Mouse (Mus musculus): ENCODE results near the gene S1pr3. TPM values are rescaled to one million over a fixed set of nuclear protein-coding genes. Genes with fewer than 3 reads are reported as not detected.

The S1pr3 gene
- total RNA-seq, 1 experiment, result 1.2 TPM

- Histone ChIP-seq H3K9me3 (ENCODE audit: control insufficient read depth, insufficient read depth, low read depth, low read length) (no peaks in the 10 kb centered on the region), H3K9ac (ENCODE audit: insufficient read depth, low read depth, low read length, poor library complexity, severe bottlenecking) (no peak overlapping the region), H3K4me3 (ENCODE audit: insufficient read depth in 1 of 2, low read depth in 1 of 2, low read length in 2 of 2, poor library complexity in 1 of 2, severe bottlenecking in 1 of 2) (no peak overlapping the region), H3K4me1 (ENCODE audit: control insufficient read depth in 2 of 2, insufficient read depth in 2 of 2, low read length in 2 of 2, poor library complexity in 1 of 2) (no peaks in the 10 kb centered on the region), H3K36me3 (ENCODE audit: control insufficient read depth, insufficient read depth, low read length, poor library complexity, severe bottlenecking) (no peaks in the 10 kb centered on the region), H3K27ac (ENCODE audit: insufficient read depth, low read depth, low read length, poor library complexity, severe bottlenecking) (no peak overlapping the region)
- DNase-seq (ENCODE audit: low read depth, low spot score), result no peak
- TF ChIP-seq ZNF384 (IDR thresholded peaks at IDR 0.05; ENCODE audit: low read depth, low read length) (no peak), CHD2 (IDR thresholded peaks at IDR 0.05; ENCODE audit: low read depth, low read length) (no peak), MAFK (IDR thresholded peaks at IDR 0.05; ENCODE audit: insufficient read depth, low read depth, low read length) (no peak), HCFC1 (IDR thresholded peaks at IDR 0.05; ENCODE audit: borderline replicate concordance, insufficient read depth, low read length) (no peak), ZC3H11A (IDR thresholded peaks at IDR 0.05; ENCODE audit: borderline replicate concordance, low read depth, low read length) (no peak)
- in situ Hi-C loops (cut with MboI; ENCODE audit: low sequenced_read_pairs in 2 of 2, unreplicated experiment in 2 of 2), result no loop called here
These were observed 34.5 kb downstream of the S1pr3 start for GRCm38 (mm10) chr13:51442922-51443321.

- no peak for DNase-seq (ENCODE audit: low read depth, low spot score)
- no peaks in the 10 kb centered on the region for H3K36me3 ChIP-seq (ENCODE audit: control insufficient read depth, insufficient read depth, low read length, poor library complexity, severe bottlenecking)
- in situ Hi-C loops (cut with MboI; ENCODE audit: low sequenced_read_pairs in 2 of 2, unreplicated experiment in 2 of 2), result no loop called here
- H3K27ac ChIP-seq (ENCODE audit: insufficient read depth, low read depth, low read length, poor library complexity, severe bottlenecking), result no peak overlapping the region
- no peak overlapping the region for H3K9ac ChIP-seq (ENCODE audit: insufficient read depth, low read depth, low read length, poor library complexity, severe bottlenecking)
- H3K9me3 ChIP-seq (ENCODE audit: control insufficient read depth, insufficient read depth, low read depth, low read length), result no peaks in the 10 kb centered on the region
- no peak overlapping the region for H3K4me3 ChIP-seq (ENCODE audit: insufficient read depth in 1 of 2, low read depth in 1 of 2, low read length in 2 of 2, poor library complexity in 1 of 2, severe bottlenecking in 1 of 2)
- TF ChIP-seq HCFC1 (IDR thresholded peaks at IDR 0.05; ENCODE audit: borderline replicate concordance, insufficient read depth, low read length) (no peak), MAFK (IDR thresholded peaks at IDR 0.05; ENCODE audit: insufficient read depth, low read depth, low read length) (no peak), CHD2 (IDR thresholded peaks at IDR 0.05; ENCODE audit: low read depth, low read length) (no peak)
- H3K4me1 ChIP-seq (ENCODE audit: control insufficient read depth in 2 of 2, insufficient read depth in 2 of 2, low read length in 2 of 2, poor library complexity in 1 of 2), result no peaks in the 10 kb centered on the region
These were observed 38.1 kb downstream of the S1pr3 start for GRCm38 (mm10) chr13:51446550-51446949.

- Histone ChIP-seq H3K36me3 (ENCODE audit: control insufficient read depth, insufficient read depth, low read length, poor library complexity, severe bottlenecking) (no peaks in the 10 kb centered on the region), H3K4me3 (ENCODE audit: insufficient read depth in 1 of 2, low read depth in 1 of 2, low read length in 2 of 2, poor library complexity in 1 of 2, severe bottlenecking in 1 of 2) (no peak overlapping the region), H3K27ac (ENCODE audit: insufficient read depth, low read depth, low read length, poor library complexity, severe bottlenecking) (no peak overlapping the region), H3K9ac (ENCODE audit: insufficient read depth, low read depth, low read length, poor library complexity, severe bottlenecking) (no peak overlapping the region), H3K9me3 (ENCODE audit: control insufficient read depth, insufficient read depth, low read depth, low read length) (no peaks in the 10 kb centered on the region), H3K4me1 (ENCODE audit: control insufficient read depth in 2 of 2, insufficient read depth in 2 of 2, low read length in 2 of 2, poor library complexity in 1 of 2) (no peaks in the 10 kb centered on the region)
- in situ Hi-C loops (cut with MboI; ENCODE audit: low sequenced_read_pairs in 2 of 2, unreplicated experiment in 2 of 2), result no loop called here
- TF ChIP-seq HCFC1 (IDR thresholded peaks at IDR 0.05; ENCODE audit: borderline replicate concordance, insufficient read depth, low read length) (no peak), MAFK (IDR thresholded peaks at IDR 0.05; ENCODE audit: insufficient read depth, low read depth, low read length) (no peak), ZNF384 (IDR thresholded peaks at IDR 0.05; ENCODE audit: low read depth, low read length) (no peak), CHD2 (IDR thresholded peaks at IDR 0.05; ENCODE audit: low read depth, low read length) (no peak), ZC3H11A (IDR thresholded peaks at IDR 0.05; ENCODE audit: borderline replicate concordance, low read depth, low read length) (no peak)
- DNase-seq (ENCODE audit: low read depth, low spot score), result no peak
These were observed 47.9 kb downstream of the S1pr3 start for GRCm38 (mm10) chr13:51456190-51456878.

GRCm38 (mm10) chr13:51464294-51464693 lies 55.9 kb downstream of the S1pr3 start:
- Histone ChIP-seq H3K9me3 (ENCODE audit: control insufficient read depth, insufficient read depth, low read depth, low read length) (no peaks in the 10 kb centered on the region), H3K27ac (ENCODE audit: insufficient read depth, low read depth, low read length, poor library complexity, severe bottlenecking) (no peak overlapping the region), H3K4me1 (ENCODE audit: control insufficient read depth in 2 of 2, insufficient read depth in 2 of 2, low read length in 2 of 2, poor library complexity in 1 of 2) (no peaks in the 10 kb centered on the region), H3K9ac (ENCODE audit: insufficient read depth, low read depth, low read length, poor library complexity, severe bottlenecking) (no peak overlapping the region), H3K36me3 (ENCODE audit: control insufficient read depth, insufficient read depth, low read length, poor library complexity, severe bottlenecking) (no peaks in the 10 kb centered on the region), H3K4me3 (ENCODE audit: insufficient read depth in 1 of 2, low read depth in 1 of 2, low read length in 2 of 2, poor library complexity in 1 of 2, severe bottlenecking in 1 of 2) (no peak overlapping the region)
- no peak for DNase-seq (ENCODE audit: low read depth, low spot score)
- in situ Hi-C loops (cut with MboI; ENCODE audit: low sequenced_read_pairs in 2 of 2, unreplicated experiment in 2 of 2), result no loop called here
- no peak for TF ChIP-seq ZNF384 (IDR thresholded peaks at IDR 0.05; ENCODE audit: low read depth, low read length)
- no peak for TF ChIP-seq MAFK (IDR thresholded peaks at IDR 0.05; ENCODE audit: insufficient read depth, low read depth, low read length)
- TF ChIP-seq HCFC1 (IDR thresholded peaks at IDR 0.05; ENCODE audit: borderline replicate concordance, insufficient read depth, low read length), result no peak
- no peak for TF ChIP-seq CHD2 (IDR thresholded peaks at IDR 0.05; ENCODE audit: low read depth, low read length)
- TF ChIP-seq ZC3H11A (IDR thresholded peaks at IDR 0.05; ENCODE audit: borderline replicate concordance, low read depth, low read length), result no peak

All from ES-E14 (cell line).